Mouse (Mus musculus) monocyte, adult 59 days (primary cell): ENCODE results near the gene Mtmr4. TPM values are rescaled to one million over a fixed set of nuclear protein-coding genes. Genes with fewer than 3 reads are reported as not detected.

Experiments
- total RNA-seq, 2 experiments: library from RNA; stranded (reverse); gene quantifications; one replicate each; pipeline ENCODE4 v1.2.4; 2023

Mtmr4 gene
- total RNA-seq: 10 to 100 TPM; 34.2 to 35.0 TPM

GRCm38 (mm10) chr11:87591526-87592353, at the start of gene Mtmr4:
Mtmr4 (plus strand) TSS chr11:87592162.

DNA sequence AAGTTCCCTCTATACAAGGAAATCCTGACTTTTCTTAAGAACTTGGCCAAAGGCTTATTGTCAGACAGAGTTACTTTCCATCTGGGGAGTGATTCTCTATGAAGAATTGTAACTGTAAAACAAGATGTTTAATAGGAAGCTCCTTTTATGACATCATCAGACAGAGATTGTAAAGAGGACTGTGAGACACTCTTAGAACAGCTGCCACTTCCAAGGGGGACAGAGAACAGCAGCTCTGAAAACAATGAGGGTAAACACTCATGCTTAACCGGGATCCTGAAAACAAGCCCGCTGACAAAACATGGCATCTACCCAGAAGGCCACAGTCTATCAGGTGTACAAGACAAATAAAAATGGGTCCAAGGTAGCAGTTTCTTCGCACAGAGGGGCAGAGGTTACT, 25.5 kb upstream of the Mtmr4 start, which contains the start of gene Gm11492:
Gm11492 (plus strand) TSS at position 153 of the 400 bp plus-strand sequence.

GRCm38 (mm10) chr11:87568255-87568953, 23.6 kb upstream of the Mtmr4 start, which contains the start of gene Sept4:
Sept4 (plus strand) TSS chr11:87568903.

GRCm38 (mm10) chr11:87616790-87617474, 25.0 kb downstream of the Mtmr4 start, which contains the start of gene Hsf5:
Hsf5 (plus strand) TSS chr11:87617164.

GRCm38 (mm10) chr11:87662407-87662806, 70.4 kb downstream of the Mtmr4 start, which contains the start of gene Rnf43:
Rnf43 (plus strand) TSS chr11:87662722.

Other genes with a start within 250 kb of the Mtmr4 start
- gene Ppm1e, start 233.1 kb upstream of the Mtmr4 start, total RNA-seq: 1 to 10 TPM; 1.0 to 1.2 TPM
- 1 to 10 TPM; 1.5 to 1.9 TPM for gene Rad51c, start 187.2 kb upstream of the Mtmr4 start, total RNA-seq
- gene Tex14, start 187.1 kb upstream of the Mtmr4 start, total RNA-seq: under 1 TPM; 0.88 to 1.00 TPM
- gene Gm11492, start 25.5 kb upstream of the Mtmr4 start, total RNA-seq: not detected
- gene Sept4, start 23.3 kb upstream of the Mtmr4 start, total RNA-seq: under 1 TPM in 1 of 2 experiments, not detected in 1; 0.39 TPM
- gene Hsf5, start 25.0 kb downstream of the Mtmr4 start, total RNA-seq: under 1 TPM; 0.15 to 0.18 TPM
- gene Rnf43, start 70.6 kb downstream of the Mtmr4 start, total RNA-seq: 1 to 10 TPM in 1 of 2 experiments, under 1 TPM in 1; 0.58 to 1.8 TPM
- gene Supt4a, start 145.4 kb downstream of the Mtmr4 start, total RNA-seq: 100 to 1,000 TPM; 114 to 119 TPM
- 1 to 10 TPM; 4.2 to 4.3 TPM for gene Tspoap1, start 168.4 kb downstream of the Mtmr4 start, total RNA-seq
- 1 to 10 TPM; 2.1 to 2.8 TPM for gene Mpo, start 201.4 kb downstream of the Mtmr4 start, total RNA-seq
- not detected for gene Lpo, start 236.1 kb downstream of the Mtmr4 start, total RNA-seq